Mouse (Mus musculus) induced T-regulatory cell, adult 2 months (primary cell): Measurements from ENCODE around the gene Igsf9b.
A peak's percentile ranks its signal among the peaks of the same experiment; 100 is the strongest.

Experiments
- DNase-seq: peaks from one replicate; pipeline ENCODE4 v3.0.0-alpha.2; 2012; ENCODE audit warnings: low read depth

Igsf9b gene

DNA sequence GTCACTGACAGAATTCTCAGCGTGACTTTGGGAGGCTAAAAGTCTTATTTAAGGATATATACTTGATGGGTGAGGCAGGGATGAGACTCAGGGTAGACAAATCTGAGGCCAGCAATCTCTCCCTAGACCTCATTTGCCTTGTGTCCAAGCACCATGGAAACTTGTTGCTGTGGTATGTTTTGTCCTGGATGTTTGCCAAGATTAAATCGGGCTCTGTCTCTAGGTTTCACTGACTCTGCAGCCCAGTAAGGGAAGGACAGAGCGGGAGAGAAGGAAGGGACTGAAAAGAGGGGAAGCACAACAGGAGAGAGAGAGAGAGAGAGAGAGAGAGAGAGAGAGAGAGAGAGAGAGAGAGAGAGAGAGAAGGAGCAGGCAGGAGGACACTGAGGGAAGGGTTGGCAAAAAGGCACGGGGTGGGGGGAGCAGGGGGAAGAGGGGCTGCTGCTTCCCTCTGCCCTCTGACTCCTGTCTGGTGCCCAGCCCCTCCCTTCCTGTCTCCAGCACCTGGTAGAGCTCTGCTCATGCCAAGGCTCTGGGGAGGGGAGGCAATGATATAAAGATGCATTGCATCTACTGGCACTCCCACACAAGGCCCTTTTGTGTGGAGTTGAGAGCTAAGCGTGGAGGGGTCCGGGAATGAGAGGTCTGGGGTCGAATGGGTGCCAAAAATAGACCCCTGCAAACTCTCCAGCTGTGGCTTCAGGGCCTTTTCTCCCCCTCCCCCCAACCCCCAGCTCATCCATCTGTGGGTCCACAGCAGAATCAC lies 9.3 kb upstream of the Igsf9b start:
- no peak for DNase-seq

GRCm38 (mm10) chr9:27294380-27294779 lies 4.6 kb upstream of the Igsf9b start:
- DNase-seq = no peak

GRCm38 (mm10) chr9:27299286-27300187 lies 533 bp downstream of the Igsf9b start:
- no peak for DNase-seq

- no peak for DNase-seq
Observed at GRCm38 (mm10) chr9:27300188-27300691, 1.2 kb downstream of the Igsf9b start.

DNA sequence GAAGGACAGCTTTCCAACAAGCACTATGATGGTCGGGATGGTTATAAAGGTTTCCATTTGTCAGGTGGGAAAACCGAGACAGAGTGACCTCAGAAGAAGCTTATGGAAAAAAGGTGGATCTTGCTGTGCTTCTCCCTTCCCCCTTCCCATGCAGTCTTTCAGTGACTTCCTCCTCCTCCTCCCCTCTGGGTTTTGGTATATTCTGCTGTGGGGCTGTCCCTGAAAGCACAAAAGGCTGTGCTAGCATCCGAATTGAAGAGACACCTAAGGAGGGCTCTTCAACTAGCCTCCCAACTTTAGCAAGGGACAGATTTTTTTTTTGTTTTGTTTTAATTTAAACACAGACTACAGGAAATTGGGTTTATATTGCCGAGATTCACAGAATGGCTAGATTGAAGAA lies 1.7 kb downstream of the Igsf9b start:
- peak; percentile 51 for DNase-seq

DNA sequence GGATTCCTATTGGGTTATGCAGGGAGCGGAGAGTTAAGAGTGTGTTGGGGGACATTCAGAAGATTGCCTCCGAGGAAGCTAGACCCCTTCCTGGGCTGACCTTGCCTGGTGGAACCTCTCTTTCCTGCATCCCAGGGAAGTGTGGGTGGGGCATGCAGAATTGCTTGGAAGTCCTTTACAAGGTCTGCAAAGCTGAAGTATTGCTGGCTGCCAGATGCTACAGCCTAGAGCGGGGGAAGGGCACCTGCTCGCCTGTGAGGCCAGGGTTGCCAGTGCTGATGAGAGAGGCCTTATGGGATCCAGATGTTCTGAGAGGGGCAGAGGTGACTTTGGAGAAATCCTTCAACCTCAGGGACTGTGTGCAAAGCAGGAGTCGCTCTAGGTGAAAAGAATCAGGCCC lies 2.5 kb downstream of the Igsf9b start:
- no peak for DNase-seq

DNA sequence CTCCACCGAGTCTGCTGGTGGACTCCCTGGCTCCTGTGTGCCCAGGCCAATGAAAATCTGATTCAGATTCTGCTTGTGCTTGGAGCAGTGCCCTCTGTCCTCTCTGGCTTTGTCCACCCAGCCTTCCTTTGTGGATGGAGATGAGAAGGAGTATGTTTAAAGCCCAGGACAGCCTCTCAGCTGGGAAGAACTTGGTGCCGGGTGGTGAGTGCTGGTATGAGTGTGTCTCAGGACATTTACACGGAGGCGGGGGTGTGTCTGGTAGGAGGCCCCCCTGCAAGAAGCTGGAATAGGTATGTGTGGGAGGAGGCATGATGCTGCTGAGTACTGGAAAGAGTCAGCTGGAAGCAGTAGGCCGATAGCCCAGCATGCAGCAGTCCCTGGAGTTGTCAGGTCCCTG lies 3.3 kb downstream of the Igsf9b start:
- no peak for DNase-seq

DNA sequence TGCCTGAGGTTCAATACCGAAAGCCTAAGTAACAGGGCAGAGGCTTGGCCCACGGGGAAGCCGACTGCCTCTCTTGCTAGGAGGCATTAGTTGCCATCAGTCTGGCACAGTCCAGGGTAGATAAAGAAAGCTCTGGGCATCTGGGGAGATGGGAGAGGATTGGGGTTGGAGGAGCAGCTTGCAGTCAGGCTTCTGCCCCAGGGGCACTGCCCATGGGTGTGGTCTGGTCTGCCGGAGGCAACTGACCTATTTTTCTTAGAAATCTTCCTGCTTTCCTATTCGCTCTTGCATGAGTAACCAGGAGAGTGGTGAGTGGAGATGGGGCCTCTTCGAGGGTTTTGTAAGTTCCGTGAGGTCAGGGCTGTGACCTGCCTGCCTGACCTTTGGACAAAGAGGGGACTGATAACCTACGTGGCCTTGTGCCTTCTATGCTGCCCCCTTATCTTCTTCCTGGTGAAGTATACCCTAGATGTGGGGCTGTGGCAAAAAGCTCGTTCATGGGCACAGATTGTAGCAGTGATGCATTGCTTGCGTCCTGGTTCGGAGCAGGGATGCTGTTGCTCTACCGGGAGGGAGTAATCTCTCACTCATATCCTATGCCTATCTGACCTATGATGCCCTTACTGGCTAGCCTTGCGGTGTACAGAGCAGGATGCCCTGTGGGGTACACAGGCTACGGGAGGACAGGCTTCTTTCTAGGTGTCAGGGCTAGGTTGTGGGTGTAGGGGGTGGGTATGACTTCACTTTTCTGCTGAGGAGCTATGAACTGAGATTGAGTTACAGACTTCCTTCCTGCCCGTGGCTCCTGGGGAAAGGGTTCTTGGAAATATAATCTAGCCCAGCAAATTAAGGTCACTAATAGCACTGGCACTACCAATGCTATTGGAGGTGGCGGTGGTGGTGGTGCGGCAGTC lies 4.8 kb downstream of the Igsf9b start:
- no peak for DNase-seq

DNA sequence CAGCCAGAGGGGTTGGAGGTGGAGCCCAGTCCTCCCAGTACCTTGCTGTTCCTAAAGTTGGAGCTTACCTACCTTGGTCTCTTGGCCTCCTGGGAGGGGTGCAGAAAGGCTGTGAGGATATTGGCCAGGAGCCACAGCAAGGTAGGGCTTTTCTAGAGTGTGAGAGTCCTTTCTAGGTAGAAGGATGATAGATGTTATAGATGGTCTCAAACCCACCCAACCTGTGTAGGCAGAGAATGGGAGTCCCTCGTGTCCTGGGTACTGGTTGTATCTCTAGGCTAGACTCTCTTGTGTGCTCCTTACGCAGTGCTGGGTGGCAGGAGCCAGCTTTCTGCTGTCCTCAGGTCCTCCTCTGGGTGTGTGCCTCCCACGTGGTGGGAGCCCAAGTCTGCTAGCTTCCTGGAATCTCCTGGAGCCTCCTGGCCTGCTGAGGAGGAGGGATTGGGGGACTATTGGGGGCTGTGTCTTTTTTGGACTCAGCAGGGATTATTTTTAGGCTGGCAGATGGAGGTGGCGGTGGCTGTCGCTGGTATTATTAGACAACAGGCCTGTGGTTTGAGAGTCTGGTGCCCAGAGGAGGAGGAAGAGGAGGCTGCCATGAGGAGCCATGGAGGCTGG lies 5.6 kb downstream of the Igsf9b start:
- no peak for DNase-seq

GRCm38 (mm10) chr9:27305502-27305901 lies 6.5 kb downstream of the Igsf9b start:
- DNase-seq = no peak

DNA sequence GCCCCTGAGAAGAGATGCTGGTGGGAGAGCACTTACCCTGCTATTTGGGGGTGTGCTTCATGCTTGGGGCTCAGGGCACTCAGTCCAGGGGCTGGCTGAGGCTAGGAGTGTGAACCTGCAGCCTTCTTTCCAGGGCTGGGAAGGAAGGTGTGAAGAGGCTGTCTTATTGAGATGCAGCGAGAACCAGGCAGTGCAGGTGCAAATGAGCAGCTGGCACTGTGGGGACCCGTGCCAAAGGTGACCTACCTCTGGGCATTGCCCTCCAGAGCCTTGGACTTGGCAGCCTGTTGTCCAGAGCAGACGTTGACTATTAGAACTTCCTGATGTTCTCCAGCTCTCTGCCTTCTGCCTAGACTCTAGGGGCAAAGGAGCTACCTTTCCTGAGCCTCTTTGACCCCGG lies 7.6 kb downstream of the Igsf9b start:
- DNase-seq = no peak

GRCm38 (mm10) chr9:27307265-27307664 lies 8.3 kb downstream of the Igsf9b start:
- no peak for DNase-seq

- DNase-seq = no peak
Observed at GRCm38 (mm10) chr9:27308045-27308444, 9.0 kb downstream of the Igsf9b start.

DNA sequence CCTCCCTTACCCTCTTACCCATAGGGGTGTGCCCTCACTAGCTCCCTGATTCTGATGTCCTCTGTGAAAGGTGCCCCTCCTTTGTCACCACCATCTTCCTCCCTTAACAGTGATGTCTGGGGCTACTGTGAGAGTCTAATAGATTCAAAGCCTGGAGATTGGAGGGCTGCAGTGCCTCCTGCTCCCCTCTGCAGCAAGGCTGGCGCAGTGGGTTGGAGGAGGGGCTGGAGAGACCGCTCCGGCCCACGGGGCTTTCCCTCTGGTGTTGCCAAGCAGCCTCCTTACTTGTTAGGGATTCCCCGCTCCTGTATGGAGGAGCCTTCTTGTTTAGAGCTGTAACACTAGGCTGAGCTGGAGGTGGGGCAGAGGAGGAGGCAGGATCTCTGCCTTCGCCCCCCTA lies 9.6 kb downstream of the Igsf9b start:
- DNase-seq = no peak

DNA sequence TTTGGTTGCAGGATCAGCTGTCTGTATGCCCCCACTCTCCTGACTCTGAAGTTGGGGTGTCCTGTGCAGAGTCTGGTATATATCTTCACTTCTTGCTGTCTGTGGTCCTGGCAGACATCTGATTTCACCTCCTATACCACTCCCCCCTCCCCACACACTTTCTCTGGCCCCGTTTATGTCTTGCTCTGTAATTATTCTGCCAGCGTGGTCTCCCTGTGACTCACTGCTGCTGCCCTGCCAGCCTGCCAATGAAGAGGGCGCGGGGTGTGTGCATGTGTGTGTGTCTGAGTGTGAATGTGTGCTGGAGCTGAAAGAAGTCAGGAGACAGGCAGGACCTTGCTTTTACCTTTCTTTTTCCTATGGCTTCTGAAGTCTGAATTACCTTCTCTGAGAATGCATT lies 11.0 kb downstream of the Igsf9b start:
- DNase-seq = no peak

GRCm38 (mm10) chr9:27313427-27313826 lies 14.4 kb downstream of the Igsf9b start:
- DNase-seq = peak; percentile 27

DNA sequence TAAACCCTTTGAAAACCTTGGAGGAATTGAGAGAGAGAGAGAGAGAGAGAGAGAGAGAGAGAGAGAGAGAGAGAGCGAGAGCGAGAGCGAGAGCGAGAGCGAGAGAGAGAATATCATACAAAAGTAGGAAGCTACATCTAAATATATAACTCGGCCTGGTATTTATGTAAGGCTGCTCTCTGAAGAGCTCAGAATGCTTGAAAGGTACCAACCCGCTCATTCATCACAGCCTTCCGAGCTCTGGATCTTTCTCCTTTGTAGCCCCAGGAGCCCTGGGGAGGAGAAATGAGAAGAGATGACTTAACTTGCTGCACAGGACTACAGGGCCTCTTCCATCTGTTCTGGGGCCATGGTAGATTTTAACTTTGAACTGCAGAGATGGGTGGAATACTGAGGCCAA lies 22.3 kb downstream of the Igsf9b start:
- no peak for DNase-seq

- no peak for DNase-seq
Observed at GRCm38 (mm10) chr9:27322277-27322676, 23.3 kb downstream of the Igsf9b start.

- no peak for DNase-seq
Observed at GRCm38 (mm10) chr9:27323412-27323811, 24.4 kb downstream of the Igsf9b start.

DNA sequence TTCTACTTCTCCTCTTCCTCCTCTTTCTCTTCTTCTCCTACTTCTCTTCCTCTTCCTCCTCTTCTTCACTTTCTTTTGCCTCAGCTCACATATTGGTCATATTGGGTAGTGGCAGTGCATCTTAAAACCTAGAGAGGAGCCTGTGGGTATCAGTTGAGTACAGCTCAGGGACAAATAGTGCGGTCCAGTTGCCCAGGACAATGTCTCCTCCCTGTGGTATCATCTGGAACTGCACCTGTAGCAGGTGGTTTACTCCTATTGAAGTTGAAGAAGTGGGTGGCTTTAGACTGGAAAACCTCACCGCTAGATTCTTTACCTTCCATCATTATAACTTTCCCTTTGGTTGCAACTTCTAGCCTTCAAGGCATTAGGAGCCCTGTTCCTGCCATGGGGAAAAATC lies 26.9 kb downstream of the Igsf9b start:
- peak; percentile 37 for DNase-seq

GRCm38 (mm10) chr9:27327558-27327957 lies 28.6 kb downstream of the Igsf9b start:
- no peak for DNase-seq

GRCm38 (mm10) chr9:27330374-27330773 lies 31.4 kb downstream of the Igsf9b start:
- no peak for DNase-seq
